Comparison of ENCODE assay signal across 9 mouse cellular contexts in the genomic region with DNA sequence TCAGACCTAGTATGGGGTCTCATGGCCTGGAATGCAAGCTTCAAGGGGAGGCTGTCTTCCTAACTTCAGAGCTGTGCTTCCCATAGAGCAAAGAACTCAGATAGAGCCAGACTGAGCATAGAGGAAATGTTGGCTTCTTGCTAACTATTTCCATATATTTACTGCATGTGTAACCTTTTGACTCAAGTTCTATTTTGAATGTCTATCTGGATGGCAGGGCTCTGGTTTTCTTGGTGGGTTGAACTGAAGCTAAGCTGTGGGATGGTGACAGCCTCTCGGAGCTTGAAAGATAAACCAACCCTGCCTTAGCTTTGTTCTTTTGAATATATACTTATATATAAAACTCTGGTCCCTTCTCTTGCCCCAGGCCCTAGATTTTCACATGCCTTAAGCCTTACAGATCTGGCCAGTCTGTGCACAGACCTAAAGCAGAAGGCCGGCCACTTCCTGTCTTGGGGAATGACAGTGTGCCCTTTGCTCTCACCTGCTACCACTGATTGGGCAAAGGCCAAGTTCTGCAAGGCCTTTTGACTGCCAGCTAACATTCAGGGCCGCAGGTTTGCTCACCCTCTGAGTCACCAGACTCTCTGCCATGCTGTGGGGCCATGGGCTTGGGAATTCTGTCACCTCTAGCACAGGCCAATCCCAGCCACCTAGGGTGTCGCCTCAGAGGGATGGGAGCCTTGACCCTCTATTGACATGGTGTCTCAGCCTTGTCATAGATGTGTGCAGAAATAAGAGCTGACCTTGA. TPM values are rescaled to one million over a fixed set of nuclear protein-coding genes. Genes with fewer than 3 reads are reported as not detected.
DNase-seq lines count a peak whose midpoint lies in the region; ATAC-seq and TF ChIP-seq lines count a peak whose summit lies in the region.
"Had no signal": no experiment of that assay in that cellular context is flagged by ENCODE, and none has a peak within 500 bp of the region (broad histone marks: within the 10 kb centered on the region; RNA-seq: fewer than 3 reads in every experiment).

No protein-coding gene starts in this region.

- peaks cover 38 to 96% of the 10 kb centered on the region in 2 experiments for H3K4me1 ChIP-seq in CH12.LX (ENCODE audit: control insufficient read depth in 1 of 2, insufficient read depth in 2 of 2)
- H3K4me1 ChIP-seq in intestine, embryonic 15.5 days (replicated peaks): peaks cover 45% of the 10 kb centered on the region
- H3K4me1 ChIP-seq in limb, embryonic 15.5 days: peaks cover 36% of the 10 kb centered on the region
- H3K4me1 ChIP-seq in thymus, adult 2 months (replicated peaks; ENCODE audit: control insufficient read depth, insufficient read depth, low read length): peaks cover 8% of the 10 kb centered on the region; the same call in 1 of the 2 replicates

- H3K9ac ChIP-seq in CH12.LX (ENCODE audit: insufficient read depth, low read depth): peak overlapping the region; percentile 20
- no peak overlapping the region for H3K9ac ChIP-seq in intestine, embryonic 15.5 days
- no peak overlapping the region for H3K9ac ChIP-seq in limb, embryonic 15.5 days

- no peak for TF ChIP-seq RAD21 in CH12.LX (IDR thresholded peaks at IDR 0.05; ENCODE audit: low read depth, low read length)

- 0 out of 2 replicates have a peak, but pooled peaks have one; percentile 33 for TF ChIP-seq POLR2A in CH12.LX (IDR thresholded peaks at IDR 0.05; ENCODE audit: low read depth, low read length)
- TF ChIP-seq POLR2A in thymus, adult 2 months (IDR thresholded peaks at IDR 0.05; ENCODE audit: control insufficient read depth, extremely low read depth, insufficient read depth, low read length, poor library complexity): no peak

- H3K4me3 ChIP-seq in CH12.LX (replicated peaks in 1 of 3; ENCODE audit: low read depth in 2 of 3, low read length in 2 of 3, poor library complexity in 1 of 3): peak overlapping the region in 1 of 3 experiments; percentile 34
- no peak overlapping the region for H3K4me3 ChIP-seq in intestine, embryonic 15.5 days (replicated peaks)
- H3K4me3 ChIP-seq in limb, embryonic 15.5 days: no peak overlapping the region
- no peak overlapping the region for H3K4me3 ChIP-seq in thymus, adult 2 months (ENCODE audit: control insufficient read depth, insufficient read depth, low read length)
- H3K4me3 ChIP-seq: left cerebral cortex, adult 2 months had no signal

- dilution Hi-C loops in CH12.LX (cut with MboI; ENCODE audit: extremely low pct_ligation_motif_present, extremely low pct_unique_long_range_greater_than_20kb, low sequenced_read_pairs): no loop called here

- no peak for TF ChIP-seq CTCF in CH12.LX (conservative IDR thresholded peaks at IDR 0.05 in 1 of 2, IDR thresholded peaks at IDR 0.05 in 1 of 2; ENCODE audit: low read depth in 2 of 2, low read length in 2 of 2)
- TF ChIP-seq CTCF in thymus, adult 2 months (IDR thresholded peaks at IDR 0.05; ENCODE audit: borderline replicate concordance, control insufficient read depth, extremely low read depth, insufficient read depth, low read length, poor library complexity): no peak

- H3K79me2 ChIP-seq in CH12.LX (replicated peaks; ENCODE audit: control insufficient read depth, extremely low read depth, insufficient read depth, poor library complexity, severe bottlenecking): peaks cover 73% of the 10 kb centered on the region

- peaks cover 2% of the 10 kb centered on the region for H3K9me3 ChIP-seq in CH12.LX (replicated peaks; ENCODE audit: low read length)
- H3K9me3 ChIP-seq in intestine, embryonic 15.5 days: no peaks in the 10 kb centered on the region
- no peaks in the 10 kb centered on the region for H3K9me3 ChIP-seq in limb, embryonic 15.5 days

- in situ Hi-C loops in CH12.LX (cut with MboI; ENCODE audit: low pct_ligation_motif_present, low pct_unique_long_range_greater_than_20kb, low sequenced_read_pairs): loop anchor here (5.0 kb wide), 1 partner anchor 35 kb away; the partner anchor contains the start of gene Myo1e

- peak overlapping the region; percentile 17 for H3K4me2 ChIP-seq in CH12.LX (ENCODE audit: insufficient read depth, low read depth, poor library complexity, severe bottlenecking)
- H3K4me2 ChIP-seq in intestine, embryonic 15.5 days (replicated peaks): peak overlapping the region; percentile 28
- H3K4me2 ChIP-seq in limb, embryonic 15.5 days: no peak overlapping the region

- ATAC-seq in intestine, embryonic 15.5 days: peak; percentile 78
- 0 out of 2 replicates have a peak, but pooled peaks have one; percentile 28 for ATAC-seq in limb, embryonic 15.5 days (ENCODE audit: insufficient number of reproducible peaks, low FRiP score, low TSS enrichment, low read depth)

- H3K27me3 ChIP-seq in CH12.LX (replicated peaks): no peaks in the 10 kb centered on the region
- no peaks in the 10 kb centered on the region for H3K27me3 ChIP-seq in intestine, embryonic 15.5 days (replicated peaks)
- H3K27me3 ChIP-seq in limb, embryonic 15.5 days: no peaks in the 10 kb centered on the region
- H3K27me3 ChIP-seq in thymus, adult 2 months (ENCODE audit: control insufficient read depth, insufficient read depth, low read length): no peaks in the 10 kb centered on the region

- WGBS in intestine, embryonic 15.5 days: 56% methylated on average over 4 of the region's 4 CpGs
- WGBS in limb, embryonic 15.5 days: 78% methylated on average over 4 of the region's 4 CpGs
- WGBS in thymus, adult 2 months: 91% methylated on average over 4 of the region's 4 CpGs

- H3K27ac ChIP-seq in CH12.LX (ENCODE audit: insufficient read depth, low read depth): peak overlapping the region; percentile 92
- H3K27ac ChIP-seq in intestine, embryonic 15.5 days: peak overlapping the region; percentile 82
- H3K27ac ChIP-seq in limb, embryonic 15.5 days: peak overlapping the region; percentile 72
- no peak overlapping the region for H3K27ac ChIP-seq in thymus, adult 2 months (ENCODE audit: control insufficient read depth, insufficient read depth, low read length)
- H3K27ac ChIP-seq: left cerebral cortex, adult 2 months had no signal

- H3K36me3 ChIP-seq in CH12.LX (replicated peaks in 1 of 2; ENCODE audit: control insufficient read depth in 1 of 2, insufficient read depth in 1 of 2, low read length in 1 of 2): peaks cover 5 to 40% of the 10 kb centered on the region in 2 experiments
- no peaks in the 10 kb centered on the region for H3K36me3 ChIP-seq in intestine, embryonic 15.5 days
- H3K36me3 ChIP-seq in limb, embryonic 15.5 days: no peaks in the 10 kb centered on the region
- no peaks in the 10 kb centered on the region for H3K36me3 ChIP-seq in thymus, adult 2 months (ENCODE audit: control insufficient read depth, insufficient read depth, low read length)

- DNase-seq in 3134 (ENCODE audit: extremely low read depth, insufficient read length, low spot score) (peak; percentile 76), CH12.LX (ENCODE audit: extremely low read depth) (no peak)
- DNase-seq in testis, postnatal 10 days (ENCODE audit: low spot score): no peak
- DNase-seq in spleen, postnatal 4 days (ENCODE audit: low spot score in 2 of 2): no peak
- no peak for DNase-seq in thymus, adult 2 months
- DNase-seq in spleen, adult 18-20 months: no peak

- peak; percentile 31 for TF ChIP-seq EP300 in CH12.LX (IDR thresholded peaks at IDR 0.05; ENCODE audit: low read length)

TF ChIP-seq in CH12.LX, 34 proteins besides CTCF, POLR2A, EP300 and RAD21:
- TF ChIP-seq ZKSCAN1 (IDR thresholded peaks at IDR 0.05; ENCODE audit: borderline replicate concordance, low read depth, low read length): no peak
- peak; percentile 87 for TF ChIP-seq CHD1 (IDR thresholded peaks at IDR 0.05; ENCODE audit: low read depth, low read length)
- TF ChIP-seq HCFC1 (IDR thresholded peaks at IDR 0.05; ENCODE audit: low read depth, low read length): no peak
- TF ChIP-seq TBP (conservative IDR thresholded peaks at IDR 0.05; ENCODE audit: low read depth, low read length): no peak
- TF ChIP-seq MEF2A (IDR thresholded peaks at IDR 0.05; ENCODE audit: borderline replicate concordance, low read depth, low read length): peak; percentile 13; the same call in 1 of the 2 replicates
- 0 out of 2 replicates have a peak, but pooled peaks have one; percentile 32 for TF ChIP-seq SIN3A (IDR thresholded peaks at IDR 0.05; ENCODE audit: low read length)
- no peak; the same call in 1 of the 2 replicates for TF ChIP-seq POLR2AphosphoS2 (IDR thresholded peaks at IDR 0.05; ENCODE audit: low read depth, low read length)
- TF ChIP-seq E2F4 (IDR thresholded peaks at IDR 0.05; ENCODE audit: insufficient replicate concordance, low read depth, low read length): no peak
- TF ChIP-seq JUND (conservative IDR thresholded peaks at IDR 0.05; ENCODE audit: low read depth, low read length): no peak
- no peak for TF ChIP-seq USF1 (IDR thresholded peaks at IDR 0.05; ENCODE audit: low read depth, low read length)
- TF ChIP-seq PAX5 (IDR thresholded peaks at IDR 0.05; ENCODE audit: low read length): no peak
- peak; percentile 52; the same call in 1 of the 2 replicates for TF ChIP-seq IRF4 (IDR thresholded peaks at IDR 0.05; ENCODE audit: low read depth, low read length)
- peak; percentile 65 for TF ChIP-seq ELF1 (IDR thresholded peaks at IDR 0.05; ENCODE audit: low read depth, low read length)
- TF ChIP-seq NELFE (IDR thresholded peaks at IDR 0.05; ENCODE audit: low read depth, low read length): no peak
- no peak for TF ChIP-seq MYC (IDR thresholded peaks at IDR 0.05; ENCODE audit: low read depth, low read length)
- TF ChIP-seq ZMIZ1 (IDR thresholded peaks at IDR 0.05; ENCODE audit: low read depth, low read length): 0 out of 2 replicates have a peak, but pooled peaks have one; percentile 37
- TF ChIP-seq CHD2 (IDR thresholded peaks at IDR 0.05; ENCODE audit: low read length): peak; percentile 43; the same call in 1 of the 2 replicates
- peak; percentile 47; the same call in 1 of the 2 replicates for TF ChIP-seq MAX (IDR thresholded peaks at IDR 0.05; ENCODE audit: low read length)
- TF ChIP-seq MAZ (IDR thresholded peaks at IDR 0.05; ENCODE audit: low read depth, low read length): no peak
- TF ChIP-seq TCF12 (IDR thresholded peaks at IDR 0.05; ENCODE audit: low read depth, low read length): 0 out of 2 replicates have a peak, but pooled peaks have one; percentile 30
- TF ChIP-seq USF2 (conservative IDR thresholded peaks at IDR 0.05; ENCODE audit: low read depth, low read length): no peak

RNA-seq across cellular contexts. Expression of gene Myo1e, which starts 35.1 kb away (rescaled TPM):
- total RNA-seq in CH12.LX (2012; rRNA removed) (97.6 and 98.7 TPM in 2 replicates), CH12.LX (2014; rRNA removed) (82.3 and 88.5 TPM in 2 replicates)
- polyA plus RNA-seq in CH12.LX (2012; ENCODE audit: insufficient read length, low read depth): 186 and 188 TPM in 2 replicates
- 18.4 and 19.4 TPM in 2 replicates for polyA plus RNA-seq in intestine, embryonic 15.5 days (2015; fragmentation: Nextera tagmentation; extraction: Ambion mirVana)
- 27.5 and 28.5 TPM in 2 replicates for polyA plus RNA-seq in limb, embryonic 15.5 days (2015; fragmentation: Nextera tagmentation; extraction: Ambion mirVana)
- polyA plus RNA-seq in thymus, adult 2 months (2012; rRNA removed): 3.6 and 3.7 TPM in 2 replicates
